Mouse (Mus musculus): ENCODE results near the gene Glipr2. TPM values are rescaled to one million over a fixed set of nuclear protein-coding genes. Genes with fewer than 3 reads are reported as not detected.

Glipr2 gene
- total RNA-seq, 1 experiment from 2014 or later = 119 TPM

Other genes starting within 250 kb of the Glipr2 start
- gene Olfr71, start 247.1 kb upstream of the Glipr2 start, total RNA-seq (2017) = not detected in 3 replicates
- not detected in 3 replicates for gene Hrct1, start 230.2 kb upstream of the Glipr2 start, total RNA-seq (2017)
- not detected in 3 replicates for gene Spaar, start 227.4 kb upstream of the Glipr2 start, total RNA-seq (2017)
- gene Olfr159, start 186.4 kb upstream of the Glipr2 start, total RNA-seq (2017) = not detected in 3 replicates
- gene Olfr156, start 133.5 kb upstream of the Glipr2 start, total RNA-seq (2017) = not detected in 3 replicates
- gene Olfr157, start 117.2 kb upstream of the Glipr2 start, total RNA-seq (2017) = not detected in 3 replicates
- gene Olfr155, start 105.8 kb upstream of the Glipr2 start, total RNA-seq (2017) = not detected in 3 replicates
- 0.38 to 6.1 TPM (median 4.6 TPM) in 3 replicates for gene Reck, start 81.9 kb upstream of the Glipr2 start, total RNA-seq (2017)
- 0.39 TPM in 1 of 3 replicates, not detected in the others for gene Ccin, start 26.1 kb downstream of the Glipr2 start, total RNA-seq (2017)
- 320 to 466 TPM (median 446 TPM) in 3 replicates for gene Clta, start 47.1 kb downstream of the Glipr2 start, total RNA-seq (2017)
- gene Gne, start 126.8 kb downstream of the Glipr2 start, total RNA-seq (2017) = 12.7 to 24.4 TPM (median 19.1 TPM) in 3 replicates